Mouse (Mus musculus) embryonic stem cell, embryonic (primary cell): ENCODE results near the gene Tmem94.

ENCODE experiments used
- CTCF ChIA-PET, 4 experiments: fragments of 300-600 bp in 2 of 4; fragments of 350-600 bp in 2 of 4; sonication (Branson Sonifier 250); formaldehyde crosslinking; loops; one replicate each; lab custom pipeline; 2022; ENCODE audit warnings: inconsistent platforms in 2 of 4; lab: Charles Lee
- POLR2A ChIA-PET, 4 experiments: fragments of 300-600 bp in 2 of 4; fragments of 350-600 bp in 2 of 4; sonication (Branson Sonifier 250); formaldehyde crosslinking; loops; one replicate each; lab custom pipeline; 2022; ENCODE audit warnings: antibody characterized with exemption in 4 of 4, inconsistent platforms in 1 of 4; lab: Charles Lee

Gene Tmem94

GRCm38 (mm10) chr11:115780141-115781070, 15.2 kb downstream of the Tmem94 start:
- ChIA-PET CTCF (interaction anchor here (0.5 to 2.1 kb wide), 7 partner anchors 11 to 542 kb away, joined by 3 to 5 read pairs (median 3); no protein-coding TSS in a partner anchor), POLR2A (interaction anchor here in 2 of 4 experiments (0.5 to 2.5 kb wide), 17 partner anchors 9 to 244 kb away, joined by 3 to 7 read pairs (median 4); partner anchors contain the start of genes Nup85 (in 1 of the 2) and Tmem94 (in 1 of the 2))

DNA sequence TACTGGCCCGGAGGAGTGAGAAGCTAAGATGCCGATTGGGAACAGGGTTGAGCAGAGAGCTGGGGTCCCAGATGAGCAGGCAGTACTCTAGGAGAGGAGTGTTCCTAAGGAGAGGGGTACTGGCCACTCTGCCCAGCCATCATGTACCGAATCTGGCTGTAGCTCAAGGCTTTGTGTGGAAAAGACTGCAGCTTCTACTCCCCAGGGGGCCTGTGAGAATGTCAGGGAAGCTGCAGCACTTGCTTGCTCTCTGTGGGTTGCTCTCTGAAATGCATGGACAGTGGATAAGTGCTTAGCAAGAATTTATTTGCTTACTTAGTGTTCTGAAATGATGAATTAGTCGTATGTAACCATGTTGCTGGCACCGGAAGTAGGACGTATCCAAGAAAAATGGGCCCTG, 21.2 kb downstream of the Tmem94 start:
- ChIA-PET CTCF (interaction anchor here in 3 of 4 experiments (1.0 to 2.3 kb wide), 3 partner anchors 64 to 112 kb away, joined by 3 to 4 read pairs (median 3); no protein-coding TSS in a partner anchor), POLR2A (interaction anchor here in 3 of 4 experiments (0.5 to 1.9 kb wide), 8 partner anchors 11 to 157 kb away, joined by 3 to 4 read pairs (median 3); partner anchors contain the start of gene Caskin2 (in 1 of the 3))

DNA sequence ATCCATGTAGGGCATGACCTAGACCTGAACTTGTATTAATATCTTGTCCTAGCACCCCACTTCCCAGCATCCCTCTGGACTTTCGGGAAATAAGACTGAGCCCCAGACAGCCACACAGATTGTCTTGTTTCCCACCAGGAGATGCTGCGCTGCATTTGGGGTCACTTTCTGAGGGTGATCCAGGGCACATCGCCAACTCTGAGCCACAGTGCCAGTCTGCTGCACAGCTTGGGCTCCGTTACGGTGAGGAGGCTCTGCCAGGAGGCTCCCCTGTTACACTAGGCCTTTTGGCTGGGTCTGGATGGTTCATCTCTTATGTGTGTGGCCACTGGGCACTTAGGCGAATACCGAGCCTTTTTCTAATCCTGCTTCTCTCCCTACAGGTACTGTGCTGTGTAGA, 24.6 kb downstream of the Tmem94 start:
- CTCF ChIA-PET = interaction anchor here in 1 of 4 experiments (1.4 kb wide), 1 partner anchor 70 kb away, joined by 6 read pairs; no protein-coding TSS in a partner anchor
- POLR2A ChIA-PET = interaction anchor here in 3 of 4 experiments (1.0 to 1.4 kb wide), 5 partner anchors 9 to 235 kb away, joined by 3 to 4 read pairs (median 3); no protein-coding TSS in a partner anchor

DNA sequence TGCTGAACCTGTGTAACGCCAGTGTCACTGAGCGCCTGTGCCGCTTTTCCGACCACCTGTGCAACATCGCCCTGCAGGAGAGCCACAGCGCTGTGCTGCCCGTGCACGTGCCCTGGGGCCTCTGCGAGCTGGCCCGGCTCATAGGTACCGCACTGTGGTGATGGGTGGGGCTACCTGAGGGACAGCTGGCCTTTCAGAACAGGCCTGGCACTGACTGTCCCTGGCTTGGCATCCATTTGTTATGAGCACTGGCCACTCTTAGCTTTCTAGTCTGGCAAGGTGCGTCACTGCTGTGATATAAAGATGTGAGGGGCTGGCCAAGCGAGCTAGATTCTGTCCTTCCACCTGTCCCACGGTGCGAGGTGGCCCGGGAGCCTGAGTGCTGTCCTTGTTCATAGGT, 26.7 kb downstream of the Tmem94 start:
- CTCF ChIA-PET = interaction anchor here in 1 of 4 experiments (1.6 kb wide), 1 partner anchor 69 kb away, joined by 6 read pairs; no protein-coding TSS in a partner anchor

GRCm38 (mm10) chr11:115792353-115792752, 27.1 kb downstream of the Tmem94 start:
- CTCF ChIA-PET = interaction anchor here in 1 of 4 experiments (1.6 kb wide), 1 partner anchor 70 kb away, joined by 6 read pairs; no protein-coding TSS in a partner anchor
- POLR2A ChIA-PET = interaction anchor here in 1 of 4 experiments (1.1 kb wide), 1 partner anchor 8 kb away, joined by 3 read pairs; no protein-coding TSS in a partner anchor

More for the DNA sequence above, 26.7 kb downstream of the Tmem94 start:
- POLR2A ChIA-PET = interaction anchor here in 2 of 4 experiments (1.1 to 1.2 kb wide), 2 partner anchors 9 to 38 kb away, joined by 3 read pairs; no protein-coding TSS in a partner anchor

DNA sequence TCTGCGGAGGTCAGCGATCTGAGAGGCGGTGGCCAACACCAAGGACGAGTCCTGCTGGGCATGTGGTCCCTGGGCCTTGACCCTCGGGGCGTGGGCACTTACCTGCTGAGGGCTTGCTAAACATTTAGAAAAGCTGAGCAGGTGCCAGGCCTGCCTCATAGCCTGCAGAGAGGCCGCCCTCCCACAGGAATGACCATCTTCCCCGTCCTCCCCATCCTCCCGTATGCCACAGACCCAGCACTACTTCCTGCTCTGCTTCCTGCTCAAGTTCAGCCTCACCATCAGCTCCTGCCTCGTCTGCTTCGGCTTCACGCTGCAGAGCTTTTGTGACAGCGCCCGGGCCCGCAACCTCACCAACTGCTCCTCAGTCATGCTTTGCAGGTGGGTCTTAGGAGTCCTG, 31.7 kb downstream of the Tmem94 start:
- ChIA-PET CTCF (interaction anchor here in 3 of 4 experiments (0.5 to 1.1 kb wide), 4 partner anchors 14 to 65 kb away, joined by 3 to 14 read pairs (median 8); partner anchors contain the start of gene Caskin2 (in 1 of the 3)), POLR2A (interaction anchor here in 3 of 4 experiments (0.6 to 2.7 kb wide), 7 partner anchors 9 to 240 kb away, joined by 3 to 6 read pairs (median 3); partner anchors contain the start of gene Caskin2 (in 3 of the 3))

DNA sequence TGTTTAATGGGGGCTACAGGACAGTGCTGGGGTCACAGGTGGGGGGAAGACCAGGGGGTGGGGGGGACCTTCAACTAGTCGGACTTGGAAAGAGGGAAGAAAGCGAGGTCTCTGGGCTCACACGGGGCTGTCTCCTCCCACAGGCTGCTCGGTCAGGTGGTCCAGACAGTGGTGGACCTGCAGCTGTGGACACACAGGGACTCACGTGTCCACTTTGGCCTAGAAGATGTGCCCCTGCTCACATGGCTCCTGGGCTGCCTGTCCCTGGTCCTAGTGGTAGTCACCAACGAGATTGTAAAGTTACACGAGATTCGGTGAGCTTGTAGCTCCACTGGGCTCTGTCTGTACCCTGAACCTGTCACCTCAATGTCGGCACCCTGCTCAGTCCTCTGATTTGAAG, 32.4 kb downstream of the Tmem94 start:
- POLR2A ChIA-PET = interaction anchor here in 3 of 4 experiments (0.8 to 2.7 kb wide), 6 partner anchors 10 to 23 kb away, joined by 3 to 6 read pairs (median 4); partner anchors contain the start of gene Caskin2 (in 2 of the 3)

GRCm38 (mm10) chr11:115800981-115801380, 35.7 kb downstream of the Tmem94 start:
- CTCF ChIA-PET = interaction anchor here in 3 of 4 experiments (0.7 to 1.5 kb wide), 3 partner anchors 78 to 317 kb away, joined by 3 to 5 read pairs (median 5); no protein-coding TSS in a partner anchor
- POLR2A ChIA-PET = interaction anchor here in 3 of 4 experiments (0.5 to 3.8 kb wide), 17 partner anchors 8 to 1398 kb away, joined by 3 to 22 read pairs (median 4); partner anchors contain the start of genes Caskin2 (in 2 of the 3), Recql5 (in 1 of the 3), Sap30bp (in 1 of the 3) and Sept9 (in 1 of the 3)

More for the DNA sequence above, 32.4 kb downstream of the Tmem94 start:
- CTCF ChIA-PET = interaction anchor here in 2 of 4 experiments (0.6 to 0.9 kb wide), 2 partner anchors 13 to 101 kb away, joined by 3 to 14 read pairs; no protein-coding TSS in a partner anchor

DNA sequence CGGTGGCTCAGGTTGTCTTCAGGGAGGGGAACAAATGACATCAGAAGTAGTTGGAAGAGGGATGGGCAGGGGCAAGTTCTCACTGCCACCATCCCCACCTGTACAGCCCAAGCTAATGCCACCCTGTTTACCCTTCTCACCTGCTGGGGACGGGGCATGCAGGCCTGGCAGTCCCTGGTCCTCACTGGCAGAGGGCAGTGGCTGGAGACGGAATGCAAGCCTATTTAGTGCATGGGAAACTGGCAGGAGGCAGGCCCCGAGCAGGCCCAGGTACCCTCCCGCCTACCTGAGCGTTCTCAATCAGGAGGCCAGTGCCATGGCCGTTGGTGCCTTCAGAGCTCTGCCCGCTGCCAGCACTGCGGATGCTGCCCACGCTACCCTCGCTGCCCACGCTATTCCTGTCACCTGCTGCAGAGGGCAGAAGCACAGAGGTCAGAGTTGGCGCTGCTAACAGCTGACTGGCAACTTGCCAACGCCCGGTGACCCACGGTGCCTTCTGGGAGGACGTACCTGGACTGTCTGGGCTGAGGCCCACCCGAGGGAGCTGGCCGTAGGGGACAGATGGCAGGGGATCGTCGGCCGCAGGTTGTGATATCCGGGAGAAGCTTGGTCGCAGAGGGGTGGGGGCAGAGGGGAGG, 38.0 kb downstream of the Tmem94 start:
- CTCF ChIA-PET = interaction anchor here in 3 of 4 experiments (0.6 to 2.1 kb wide), 3 partner anchors 10 to 56 kb away, joined by 3 to 7 read pairs (median 5); partner anchors contain the start of gene Caskin2 (in 1 of the 3)
- POLR2A ChIA-PET = interaction anchor here in 3 of 4 experiments (0.6 to 3.8 kb wide), 6 partner anchors 10 to 1134 kb away, joined by 3 to 22 read pairs (median 3); partner anchors contain the start of genes Caskin2 (in 1 of the 3) and Tsen54 (in 1 of the 3)

DNA sequence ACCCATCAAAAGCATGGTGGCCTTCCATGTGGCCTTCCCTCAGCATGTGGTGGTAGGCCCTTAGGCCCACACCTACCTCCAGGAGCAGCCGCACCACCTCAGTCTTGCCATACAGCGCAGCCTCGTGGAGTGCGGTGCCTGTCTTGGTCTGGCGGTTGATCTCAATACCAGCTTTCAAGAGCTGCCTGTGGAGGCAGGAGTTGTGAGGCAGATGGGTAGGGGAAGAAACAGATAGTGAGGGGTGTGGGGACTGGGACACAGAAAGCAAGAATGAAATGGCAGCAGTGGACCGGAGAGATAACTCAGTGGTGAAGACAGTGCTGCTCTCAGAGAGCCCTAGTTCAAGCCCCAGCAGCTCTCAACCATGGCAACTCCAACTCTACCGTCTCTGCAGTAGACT, 39.8 kb downstream of the Tmem94 start:
- ChIA-PET CTCF (interaction anchor here in 1 of 4 experiments (0.6 kb wide), 1 partner anchor 83 kb away, joined by 3 read pairs; no protein-coding TSS in a partner anchor), POLR2A (interaction anchor here in 1 of 4 experiments (1.3 kb wide), 1 partner anchor 8 kb away, joined by 3 read pairs; the partner anchor contains the start of gene Caskin2)

DNA sequence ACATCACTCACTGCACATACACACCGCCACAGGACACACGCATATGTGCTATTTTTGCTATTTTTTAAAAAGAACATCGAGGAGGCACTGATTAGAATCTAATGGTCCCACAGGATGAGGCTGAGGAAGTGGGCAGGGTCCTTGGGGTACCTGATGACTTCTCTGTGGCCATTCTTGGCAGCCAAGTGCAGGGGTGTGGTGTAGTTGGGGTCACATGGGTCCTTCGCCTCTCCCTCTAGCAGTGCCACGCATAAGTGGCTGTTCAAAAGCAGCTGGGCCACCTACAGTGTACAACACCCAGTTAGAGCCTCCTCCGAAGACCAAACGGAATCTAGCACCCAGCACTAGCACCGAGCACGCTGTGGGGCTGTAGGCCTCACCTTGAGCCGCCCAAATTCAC, 40.9 kb downstream of the Tmem94 start:
- POLR2A ChIA-PET = interaction anchor here in 1 of 4 experiments (0.8 to 2.1 kb wide), 2 partner anchors 166 to 287 kb away, joined by 3 to 6 read pairs; no protein-coding TSS in a partner anchor

DNA sequence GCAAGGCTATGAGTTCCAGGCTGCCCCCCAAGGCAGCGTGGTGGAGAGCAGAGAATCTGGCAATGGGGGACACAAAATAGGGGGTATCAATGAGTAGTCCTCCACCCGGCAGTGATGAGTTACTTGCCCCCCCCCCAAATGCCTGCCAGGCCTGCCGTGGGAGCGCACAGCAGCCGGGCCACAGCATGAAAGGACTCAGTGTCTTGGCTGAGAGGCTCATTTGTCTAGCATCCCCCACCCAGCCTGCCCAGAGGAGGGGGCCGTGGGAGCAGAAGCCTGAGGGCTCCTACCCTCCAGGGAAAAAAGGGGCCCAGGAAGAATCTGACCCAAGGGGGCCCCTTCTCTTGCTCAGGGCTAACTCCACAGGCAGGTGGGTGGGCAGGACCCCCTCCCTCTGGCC, 42.1 kb downstream of the Tmem94 start:
- CTCF ChIA-PET = interaction anchor here in 2 of 4 experiments (0.9 to 1.7 kb wide), 4 partner anchors 29 to 89 kb away, joined by 3 to 5 read pairs (median 4); no protein-coding TSS in a partner anchor

More for the DNA sequence above, 40.9 kb downstream of the Tmem94 start:
- CTCF ChIA-PET = no interaction called here

GRCm38 (mm10) chr11:115807971-115808370, 42.7 kb downstream of the Tmem94 start:
- ChIA-PET CTCF (interaction anchor here in 2 of 4 experiments (1.2 to 1.7 kb wide), 3 partner anchors 51 to 90 kb away, joined by 3 to 5 read pairs (median 4); no protein-coding TSS in a partner anchor), POLR2A (interaction anchor here in 3 of 4 experiments (0.6 to 2.1 kb wide), 6 partner anchors 15 to 168 kb away, joined by 3 to 6 read pairs (median 3); no protein-coding TSS in a partner anchor)

More for the DNA sequence above, 42.1 kb downstream of the Tmem94 start:
- POLR2A ChIA-PET = interaction anchor here in 3 of 4 experiments (0.6 to 2.1 kb wide), 8 partner anchors 16 to 286 kb away, joined by 3 to 6 read pairs (median 3); no protein-coding TSS in a partner anchor

DNA sequence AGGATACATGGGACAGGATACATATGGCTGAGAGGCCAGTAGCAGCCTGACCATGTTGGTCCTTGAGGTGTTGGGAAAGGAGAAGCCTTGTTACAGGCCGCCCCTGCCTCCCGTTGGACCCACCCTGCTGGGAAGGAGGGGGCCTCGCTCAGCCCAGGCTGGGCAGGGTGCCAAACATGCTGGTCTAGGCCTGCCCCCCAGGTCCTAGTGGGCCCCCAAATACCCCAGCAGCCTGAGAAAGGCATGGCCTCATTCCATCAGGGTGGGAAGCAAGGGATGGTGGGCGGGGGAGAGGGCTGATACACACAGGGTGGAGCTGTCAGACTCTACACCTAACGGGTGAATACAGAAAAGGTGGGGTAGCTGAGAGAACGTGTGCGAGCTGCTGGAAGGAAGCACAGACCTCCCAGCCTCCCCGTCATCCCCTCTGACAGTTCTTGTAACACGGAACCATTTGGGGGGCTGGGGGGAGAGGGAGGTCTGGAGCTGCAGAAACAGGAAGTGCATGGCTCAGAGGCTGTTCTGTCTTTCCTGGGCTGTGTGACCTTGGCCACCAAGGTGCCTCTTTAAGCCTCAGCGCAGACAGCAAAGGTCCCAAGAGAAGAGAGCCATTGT, 43.6 kb downstream of the Tmem94 start:
- POLR2A ChIA-PET = interaction anchor here in 3 of 4 experiments (0.6 to 1.9 kb wide), 9 partner anchors 8 to 82 kb away, joined by 3 to 5 read pairs (median 3); no protein-coding TSS in a partner anchor
- CTCF ChIA-PET = interaction anchor here in 1 of 4 experiments (0.6 kb wide), 1 partner anchor 50 kb away, joined by 3 read pairs; the partner anchor contains the start of gene Myo15b

GRCm38 (mm10) chr11:115809311-115809781, 44.1 kb downstream of the Tmem94 start:
- POLR2A ChIA-PET = interaction anchor here in 3 of 4 experiments (0.6 to 1.9 kb wide), 8 partner anchors 9 to 203 kb away, joined by 3 to 9 read pairs (median 3); partner anchors contain the start of gene Galk1 (in 1 of the 3)

More at GRCm38 (mm10) chr11:115809311-115809781, 44.1 kb downstream of the Tmem94 start:
- CTCF ChIA-PET = interaction anchor here in 3 of 4 experiments (0.6 to 1.2 kb wide), 5 partner anchors 49 to 812 kb away, joined by 3 to 6 read pairs (median 3); partner anchors contain the start of gene Myo15b (in 1 of the 3)
